Mouse (Mus musculus) hindbrain, embryonic 16.5 days (tissue): Measurements from ENCODE around the gene Lrguk. TPM values are rescaled to one million over a fixed set of nuclear protein-coding genes. Genes with fewer than 3 reads are reported as not detected.
A peak's percentile ranks its signal among the peaks of the same experiment; 100 is the strongest.

Experiments used
- ATAC-seq: fragments of 200-750 bp; cut with Nextera tagmentation; 2 replicates; pipeline ENCODE4 v1.8.0; 2017; ENCODE audit warnings: moderate TSS enrichment, moderate library complexity
- H3K27ac ChIP-seq: fragments of 300-500 bp; sonication (generic); 2 replicates; pipeline ENCODE4 v1.5.1; 2014; ENCODE audit warnings: low read depth, mild to moderate bottlenecking, control low read depth, low read length, moderate library complexity
- H3K27me3 ChIP-seq: fragments of 300-500 bp; sonication (generic); replicated peaks from 2 replicates; pipeline ENCODE4 v1.6.1; 2014; ENCODE audit warnings: low read length; ENCODE audit not compliant: control insufficient read depth, insufficient read depth
- H3K36me3 ChIP-seq: fragments of 300-500 bp; sonication (generic); 2 replicates; pipeline ENCODE4 v1.6.1; 2014; ENCODE audit warnings: mild to moderate bottlenecking, low read length, moderate library complexity, mixed read lengths; ENCODE audit not compliant: control insufficient read depth, insufficient read depth
- H3K4me1 ChIP-seq: fragments of 300-500 bp; sonication (generic); 2 replicates; pipeline ENCODE4 v1.6.1; 2014; ENCODE audit warnings: low read depth, low read length; ENCODE audit not compliant: control insufficient read depth, insufficient read depth
- H3K4me2 ChIP-seq: fragments of 300-500 bp; sonication (generic); 2 replicates; pipeline ENCODE4 v1.6.1; 2014; ENCODE audit warnings: mild to moderate bottlenecking, low read length, control low read depth, moderate library complexity
- H3K4me3 ChIP-seq: fragments of 300-500 bp; sonication (generic); 2 replicates; pipeline ENCODE4 v1.5.1; 2014; ENCODE audit warnings: mild to moderate bottlenecking, low read length, control low read depth, moderate library complexity
- H3K9ac ChIP-seq: fragments of 300-500 bp; sonication (generic); 2 replicates; pipeline ENCODE4 v1.6.1; 2014; ENCODE audit warnings: low read depth, mild to moderate bottlenecking, control low read depth, low read length, moderate library complexity
- H3K9me3 ChIP-seq: fragments of 300-500 bp; sonication (generic); 2 replicates; pipeline ENCODE4 v1.6.1; 2014; ENCODE audit warnings: mild to moderate bottlenecking, low read length, moderate library complexity; ENCODE audit not compliant: control insufficient read depth
- WGBS: fragments of 180-500 bp; shearing (Covaris S2); extraction: QIAGEN DNeasy Blood & Tissue Kit; methylation state at CpG from one replicate; pipeline ENCODE4 v1.1.7; 2014; 5-methylcytosine and 5-hydroxymethylcytosine counted together
- polyA plus RNA-seq: library from polyadenylated mRNA; unstranded; fragments of >200 nt; fragmentation: Nextera tagmentation; extraction: Ambion mirVana; gene quantifications from 2 replicates; pipeline ENCODE4 v1.2.1, GENCODE M21; 2015

The Lrguk gene
- polyA plus RNA-seq, 1 experiment from 2014 or later = 1.2 TPM

GRCm38 (mm10) chr6:34176111-34176863 is 147.0 kb downstream of the Lrguk start:
- 4% methylated on average over 26 of the region's 29 CpGs for whole genome bisulfite sequencing
- peak overlapping the region; percentile 66 for H3K4me2 ChIP-seq
- H3K36me3 ChIP-seq = no peaks in the 10 kb centered on the region
- peak; percentile 89 for ATAC-seq
- H3K4me3 ChIP-seq = peak overlapping the region; percentile 68
- peaks cover 6% of the 10 kb centered on the region for H3K4me1 ChIP-seq
- no peaks in the 10 kb centered on the region for H3K9me3 ChIP-seq
- no peaks in the 10 kb centered on the region for H3K27me3 ChIP-seq
- peak overlapping the region; percentile 88 for H3K9ac ChIP-seq
- H3K27ac ChIP-seq = peak overlapping the region; percentile 80

- peak within 1 kb of the TSS; percentile 66 for H3K4me2 ChIP-seq
- H3K4me1 ChIP-seq = peaks cover 6% of the 10 kb centered on the region
- WGBS = under 1% methylated on average over 29 of the region's 29 CpGs
- peak; percentile 100 for ATAC-seq
- no peaks in the 10 kb centered on the region for H3K36me3 ChIP-seq
- peak within 1 kb of the TSS; percentile 80 for H3K27ac ChIP-seq
- peak within 1 kb of the TSS; percentile 88 for H3K9ac ChIP-seq
- H3K27me3 ChIP-seq = no peaks in the 10 kb centered on the region
- no peaks in the 10 kb centered on the region for H3K9me3 ChIP-seq
- peak within 1 kb of the TSS; percentile 68 for H3K4me3 ChIP-seq
These were observed 147.6 kb downstream of the Lrguk start, which contains the start of gene Slc35b4 for GRCm38 (mm10) chr6:34176864-34177247. Slc35b4 (minus strand) TSS chr6:34177111.

- WGBS = 82% methylated on average over 3 of the region's 3 CpGs
- Histone ChIP-seq H3K36me3 (no peaks in the 10 kb centered on the region), H3K4me3 (no peak overlapping the region), H3K27ac (no peak overlapping the region), H3K4me2 (no peak overlapping the region), H3K4me1 (peaks cover 6% of the 10 kb centered on the region), H3K9me3 (no peaks in the 10 kb centered on the region), H3K27me3 (no peaks in the 10 kb centered on the region), H3K9ac (no peak overlapping the region)
- no peak for ATAC-seq
These were observed 149.8 kb downstream of the Lrguk start for GRCm38 (mm10) chr6:34179007-34179406.

- no peaks in the 10 kb centered on the region for H3K36me3 ChIP-seq
- H3K4me1 ChIP-seq = peaks cover 6% of the 10 kb centered on the region
- no peak for ATAC-seq
- no peak overlapping the region for H3K4me3 ChIP-seq
- H3K4me2 ChIP-seq = no peak overlapping the region
- no peak overlapping the region for H3K27ac ChIP-seq
- WGBS = 90% methylated on average over 4 of the region's 4 CpGs
- H3K27me3 ChIP-seq = no peaks in the 10 kb centered on the region
- no peak overlapping the region for H3K9ac ChIP-seq
- no peaks in the 10 kb centered on the region for H3K9me3 ChIP-seq
These were observed 150.7 kb downstream of the Lrguk start for GRCm38 (mm10) chr6:34179911-34180310.

DNA sequence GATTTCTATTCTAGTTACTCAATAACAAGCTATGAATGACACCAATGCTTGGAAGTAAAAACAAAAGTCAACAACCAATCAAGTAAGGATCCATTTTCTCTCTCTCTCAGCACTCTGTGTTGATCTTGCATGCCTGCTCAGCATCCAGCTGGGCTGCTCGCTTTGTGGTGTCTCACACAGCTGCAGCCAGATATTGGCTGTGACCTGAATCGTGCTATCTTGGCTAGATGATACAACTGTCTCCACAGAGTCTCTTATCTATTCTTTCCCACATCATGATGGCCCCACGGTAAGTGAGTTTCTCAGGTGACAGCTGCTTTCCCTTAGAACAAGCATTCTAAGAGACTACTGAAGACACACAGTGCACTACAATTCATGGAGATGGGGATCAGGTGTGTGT is 152.7 kb downstream of the Lrguk start:
- H3K4me3 ChIP-seq = no peak overlapping the region
- H3K27ac ChIP-seq = no peak overlapping the region
- WGBS = 70% methylated on average over 3 of the region's 3 CpGs
- H3K4me1 ChIP-seq = no peaks in the 10 kb centered on the region
- ATAC-seq = no peak
- H3K27me3 ChIP-seq = no peaks in the 10 kb centered on the region
- H3K36me3 ChIP-seq = no peaks in the 10 kb centered on the region
- no peaks in the 10 kb centered on the region for H3K9me3 ChIP-seq
- no peak overlapping the region for H3K4me2 ChIP-seq
- no peak overlapping the region for H3K9ac ChIP-seq

DNA sequence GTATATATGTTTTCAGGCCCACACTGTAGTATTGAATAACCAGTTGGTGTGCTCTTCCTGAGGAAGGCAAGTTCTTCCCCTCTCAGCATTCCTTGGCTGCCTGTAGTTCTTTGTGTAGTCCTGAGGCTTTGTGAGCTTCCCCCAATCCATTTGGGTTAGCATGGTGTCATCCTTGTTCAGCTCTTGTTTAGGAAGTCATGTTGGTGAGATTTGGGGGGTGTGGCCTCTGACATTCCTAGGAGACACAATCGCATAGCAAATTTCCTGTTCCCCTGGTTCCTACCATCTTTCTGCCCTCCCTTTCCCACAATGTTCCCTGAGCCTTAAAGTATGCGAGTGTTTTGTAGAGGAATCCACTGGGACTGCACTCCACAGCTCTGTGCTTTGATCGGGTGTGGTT is 154.1 kb downstream of the Lrguk start:
- H3K27me3 ChIP-seq = no peaks in the 10 kb centered on the region
- no peaks in the 10 kb centered on the region for H3K9me3 ChIP-seq
- H3K36me3 ChIP-seq = no peaks in the 10 kb centered on the region
- H3K4me2 ChIP-seq = no peak overlapping the region
- ATAC-seq = no peak
- H3K27ac ChIP-seq = no peak overlapping the region
- H3K4me1 ChIP-seq = no peaks in the 10 kb centered on the region
- H3K9ac ChIP-seq = no peak overlapping the region
- 90% methylated on average over 3 of the region's 3 CpGs for WGBS
- H3K4me3 ChIP-seq = no peak overlapping the region

Other genes with a start within 250 kb of the Lrguk start
- gene Slc35b4, start 147.7 kb downstream of the Lrguk start, polyA plus RNA-seq = 42.7 and 45.3 TPM in 2 replicates